Mouse (Mus musculus) CH12.LX (cell line): ENCODE data around the gene Agap1.

Source experiments
- CHD1 ChIP-seq: IDR thresholded peaks from 2 replicates; pipeline ENCODE4 v1.6.1; 2012; ENCODE audit warnings: low read depth, low read length, improper control_type of control experiment, inconsistent platforms
- CHD2 ChIP-seq: IDR thresholded peaks from 2 replicates; pipeline ENCODE4 v1.6.1; 2011; ENCODE audit warnings: low read length, improper control_type of control experiment
- CTCF ChIP-seq, 2 experiments: IDR thresholded peaks in 1 of 2; conservative IDR thresholded peaks in 1 of 2; 2 replicates each; pipeline ENCODE4 v1.5.1; 2011 to 2012; ENCODE audit warnings: low read depth in 2 of 2, low read length in 2 of 2, improper control_type of control experiment in 1 of 2, inconsistent platforms in 1 of 2, mild to moderate bottlenecking in 1 of 2, moderate library complexity in 1 of 2
- ELF1 ChIP-seq: IDR thresholded peaks from 2 replicates; pipeline ENCODE4 v1.6.1; 2014; ENCODE audit warnings: low read depth, mild to moderate bottlenecking, inconsistent platforms, low read length, improper control_type of control experiment
- GABPA ChIP-seq: IDR thresholded peaks from 2 replicates; pipeline ENCODE4 v1.6.1; 2012; ENCODE audit warnings: low read depth, low read length, improper control_type of control experiment, inconsistent platforms; ENCODE audit not compliant: insufficient replicate concordance
- MAFK ChIP-seq: IDR thresholded peaks from 2 replicates; pipeline ENCODE4 v1.6.1; 2011; ENCODE audit warnings: low read length, improper control_type of control experiment; ENCODE audit not compliant: insufficient replicate concordance
- MYC ChIP-seq: IDR thresholded peaks from 2 replicates; pipeline ENCODE4 v1.6.1; 2011; ENCODE audit warnings: low read depth, mild to moderate bottlenecking, improper control_type of control experiment, low read length
- POLR2A ChIP-seq: IDR thresholded peaks from 2 replicates; pipeline ENCODE4 v1.6.1; 2011; ENCODE audit warnings: low read depth, mild to moderate bottlenecking, improper control_type of control experiment, low read length
- POLR2AphosphoS2 ChIP-seq: IDR thresholded peaks from 2 replicates; pipeline ENCODE4 v1.6.1; 2011; ENCODE audit warnings: low read depth, low read length, improper control_type of control experiment
- USF1 ChIP-seq: IDR thresholded peaks from 2 replicates; pipeline ENCODE4 v1.6.1; 2014; ENCODE audit warnings: low read depth, mild to moderate bottlenecking, inconsistent platforms, low read length, improper control_type of control experiment
- ZKSCAN1 ChIP-seq: IDR thresholded peaks from 2 replicates; pipeline ENCODE4 v1.6.1; 2012; ENCODE audit warnings: low read depth, inconsistent platforms, low read length, improper control_type of control experiment, borderline replicate concordance

GRCm38 (mm10) chr1:89673071-89673470 lies 218.5 kb downstream of the Agap1 start:
- TF ChIP-seq MYC (no peak), CHD1 (no peak), GABPA (no peak), POLR2A (no peak), CTCF (conservative IDR thresholded peaks at IDR 0.05 in 1 of 2, IDR thresholded peaks at IDR 0.05 in 1 of 2; ENCODE audit: low read depth in 2 of 2, low read length in 2 of 2) (no peak), MAFK (no peak), POLR2AphosphoS2 (no peak), USF1 (no peak), ZKSCAN1 (no peak), CHD2 (no peak), ELF1 (no peak)
